Mouse (Mus musculus): ENCODE data around the gene Dcun1d4.

DNA sequence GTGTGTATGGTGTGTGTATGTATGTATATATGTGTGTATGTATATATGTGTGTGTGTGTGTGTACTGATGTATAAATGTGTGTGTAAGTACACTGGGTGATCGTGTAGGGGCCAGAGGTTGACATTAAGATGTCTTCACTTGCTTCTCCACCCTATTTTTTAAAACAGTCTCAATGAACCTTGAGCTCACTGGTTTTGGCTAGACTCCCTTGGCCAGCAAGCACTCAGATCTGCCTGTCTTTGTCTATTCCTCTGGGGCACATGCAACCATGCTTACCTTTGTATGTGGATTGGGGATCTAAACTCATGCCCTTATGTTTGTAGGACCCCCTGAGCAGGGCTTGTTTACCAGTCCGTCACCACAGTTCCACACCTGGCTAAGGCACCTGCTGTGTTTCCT is 33.4 kb downstream of the Dcun1d4 start:
- TF ChIP-seq MAX (IDR thresholded peaks at IDR 0.05; ENCODE audit: low read depth) = no peak
- TF ChIP-seq POLR2A (IDR thresholded peaks at IDR 0.05; ENCODE audit: insufficient read length, low read depth) = no peak
- no peak for TF ChIP-seq USF1 (IDR thresholded peaks at IDR 0.05; ENCODE audit: low read depth)

All from myocyte (in vitro differentiated cells).